Mouse (Mus musculus) CD4-positive, CD25-positive, alpha-beta regulatory T cell, adult 4 months (primary cell): ENCODE measurements around the gene Pkp4. TPM values are rescaled to one million over a fixed set of nuclear protein-coding genes. Genes with fewer than 3 reads are reported as not detected.
"Not testable (repeated sequence)": the region's sequence is repeated elsewhere in the genome, so short reads cannot be mapped to it uniquely, and the experiment has no call there.

Experiments
- ATAC-seq: one replicate; pipeline ENCODE4 v1.8.0; 2017
- polyA plus RNA-seq, 2 experiments: library from polyadenylated mRNA; unstranded; fragments of 100-300 nt; shearing (Covaris generic); gene quantifications; one replicate each; pipeline ENCODE4 v1.2.1; 2017

Pkp4 gene
- polyA plus RNA-seq, 2 experiments from 2014 or later = 14.7 to 17.2 TPM

DNA sequence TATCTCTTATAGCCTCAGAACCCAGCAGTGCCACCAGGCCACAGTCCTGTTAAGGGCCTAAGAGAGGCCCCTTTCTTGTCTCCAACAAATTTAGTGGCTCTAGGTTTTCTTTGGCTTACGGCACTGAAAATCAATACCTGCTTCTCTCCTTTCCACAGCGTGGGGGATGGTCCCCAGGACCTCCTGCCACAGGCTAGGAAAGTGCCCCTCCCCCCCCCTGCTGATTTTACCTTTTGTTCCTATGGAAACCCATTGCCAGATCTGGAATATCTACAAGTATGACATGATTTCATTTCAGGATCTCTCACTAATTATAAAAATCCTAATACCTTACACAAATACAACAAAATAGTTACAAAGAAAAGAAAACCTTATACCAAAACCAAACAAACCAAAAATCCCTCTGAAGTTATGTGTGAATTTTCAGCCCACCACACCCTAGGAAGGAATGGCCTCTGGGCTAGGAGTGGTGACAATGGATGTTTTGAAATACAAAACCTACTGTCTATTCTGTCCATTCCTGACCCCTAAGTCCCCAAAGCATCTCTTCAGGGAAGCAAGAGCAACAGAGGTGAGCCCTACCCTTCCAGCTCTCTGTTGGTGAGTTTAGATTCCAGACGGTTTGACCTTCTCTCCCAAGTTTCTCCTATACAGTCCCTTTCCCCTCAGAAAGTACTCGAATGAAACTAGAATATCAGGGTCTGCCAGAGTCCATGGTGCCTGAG lies 224.7 kb downstream of the Pkp4 start:
- no peak for ATAC-seq

DNA sequence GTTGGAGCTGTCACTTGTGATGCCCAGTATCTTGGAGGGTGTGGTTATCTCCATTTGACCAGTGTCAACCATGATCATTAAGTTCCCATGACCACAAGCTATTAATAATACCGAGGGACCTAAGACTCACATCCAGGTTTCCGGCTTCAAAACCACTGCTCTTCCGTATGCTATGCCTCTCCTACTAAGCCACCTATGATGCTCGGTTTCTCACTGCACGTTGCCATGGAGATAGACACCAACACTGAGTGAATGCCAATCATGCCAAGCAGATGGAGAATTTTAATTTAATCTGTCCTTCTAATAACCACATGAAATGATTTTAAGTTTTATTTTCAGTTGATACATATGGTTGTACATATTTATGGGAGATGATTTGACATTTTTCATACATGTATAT lies 229.3 kb downstream of the Pkp4 start:
- no peak for ATAC-seq

DNA sequence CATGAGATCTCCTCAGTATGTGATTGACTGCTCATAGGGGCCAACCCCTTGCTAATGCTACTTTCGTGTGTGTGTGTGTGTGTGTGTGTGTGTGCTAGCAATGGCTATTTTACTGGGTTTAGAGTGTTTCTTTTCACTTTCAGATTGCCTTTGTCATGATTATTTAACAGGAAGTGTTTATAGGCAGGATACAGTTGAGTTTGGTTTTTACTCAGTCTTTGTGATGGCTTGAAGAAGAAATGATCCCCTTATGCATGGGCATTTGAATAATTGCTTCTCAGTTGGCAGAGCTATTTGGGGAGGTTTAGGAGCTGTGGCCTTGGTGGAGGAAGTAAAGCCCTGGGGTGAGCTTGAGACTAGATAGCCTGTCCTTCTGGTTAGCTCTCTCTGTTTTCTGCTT lies 232.5 kb downstream of the Pkp4 start:
- peak; percentile 57 for ATAC-seq

DNA sequence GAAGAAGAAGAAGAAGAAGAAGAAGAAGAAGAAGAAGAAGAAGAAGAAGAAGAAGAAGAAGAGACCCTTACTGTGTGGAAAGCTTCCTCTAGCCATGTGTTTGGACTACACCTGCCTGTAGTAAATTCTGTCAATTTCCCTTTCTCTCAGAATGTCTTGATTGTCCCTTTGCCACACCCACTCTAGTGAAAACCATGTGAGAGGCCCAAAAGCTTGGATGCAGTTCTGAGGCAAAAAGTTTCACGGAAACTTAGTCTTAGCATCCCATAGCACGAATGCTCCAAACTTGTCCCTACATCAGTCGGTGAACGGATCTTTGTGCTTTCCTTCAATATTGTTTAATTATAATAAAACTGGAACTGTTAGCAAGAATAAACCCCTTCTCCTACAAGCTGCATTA lies 234.0 kb downstream of the Pkp4 start:
- no peak for ATAC-seq

DNA sequence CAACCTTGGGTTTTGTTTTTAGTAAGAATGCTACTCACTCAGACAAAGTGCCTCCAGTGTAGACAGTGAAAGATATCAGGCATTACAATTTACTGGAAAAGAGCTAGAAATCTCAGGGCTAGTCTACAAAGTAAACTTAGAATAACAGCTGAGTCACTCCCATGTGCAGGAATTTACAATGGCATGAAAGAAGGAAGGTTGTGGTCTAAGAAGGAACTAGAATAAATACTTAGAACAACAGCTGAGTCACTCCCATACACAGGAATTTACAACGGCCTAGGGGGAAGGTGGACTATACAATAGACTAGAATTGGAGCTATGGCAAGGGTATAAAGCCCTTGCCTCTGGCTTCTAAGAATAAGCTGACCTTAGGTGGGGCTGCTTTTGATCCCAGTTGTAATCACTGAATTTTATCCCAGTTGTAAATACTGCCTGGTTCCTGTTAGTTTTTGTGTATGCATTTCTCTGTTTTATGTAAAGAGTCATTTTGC lies 234.6 kb downstream of the Pkp4 start:
- ATAC-seq = not testable (repeated sequence)

DNA sequence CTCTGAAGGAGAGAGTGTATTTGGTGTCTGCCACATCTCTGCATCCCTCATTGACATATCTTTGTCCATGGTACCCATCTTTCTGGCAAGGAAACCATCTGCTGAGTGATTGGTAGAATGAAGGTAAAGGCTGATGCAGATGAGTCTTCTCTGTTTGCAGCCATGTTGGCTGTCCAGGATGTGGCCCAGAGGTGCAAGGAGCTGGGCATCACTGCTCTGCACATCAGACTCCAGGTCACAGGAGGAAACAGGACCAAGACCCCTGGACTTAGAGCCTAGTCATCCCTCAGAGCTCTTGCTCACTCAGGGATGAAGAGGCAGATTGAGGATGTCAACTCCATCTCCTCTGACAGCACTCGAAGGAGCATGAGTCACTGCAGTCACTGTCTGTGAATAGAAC lies 235.9 kb downstream of the Pkp4 start:
- no peak for ATAC-seq

DNA sequence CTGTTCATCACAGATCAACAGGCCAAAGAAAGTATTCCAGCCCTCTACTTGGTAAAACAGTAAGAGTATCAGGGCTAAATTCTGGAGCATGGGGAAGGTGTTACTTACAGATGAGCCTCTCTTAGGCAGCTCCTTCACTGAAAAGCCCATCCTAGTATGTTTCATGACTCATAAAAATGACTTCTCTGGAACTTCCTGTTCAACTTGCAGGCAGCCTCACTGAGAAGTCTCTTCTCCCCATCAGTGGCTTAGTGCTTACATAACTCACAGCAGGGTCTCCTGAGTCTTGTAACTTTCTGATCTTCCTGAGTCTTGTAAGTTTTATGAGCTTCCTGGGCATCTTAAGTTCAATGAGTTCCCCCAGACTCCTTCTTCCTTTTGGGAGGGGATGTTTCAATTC lies 236.9 kb downstream of the Pkp4 start:
- no peak for ATAC-seq

DNA sequence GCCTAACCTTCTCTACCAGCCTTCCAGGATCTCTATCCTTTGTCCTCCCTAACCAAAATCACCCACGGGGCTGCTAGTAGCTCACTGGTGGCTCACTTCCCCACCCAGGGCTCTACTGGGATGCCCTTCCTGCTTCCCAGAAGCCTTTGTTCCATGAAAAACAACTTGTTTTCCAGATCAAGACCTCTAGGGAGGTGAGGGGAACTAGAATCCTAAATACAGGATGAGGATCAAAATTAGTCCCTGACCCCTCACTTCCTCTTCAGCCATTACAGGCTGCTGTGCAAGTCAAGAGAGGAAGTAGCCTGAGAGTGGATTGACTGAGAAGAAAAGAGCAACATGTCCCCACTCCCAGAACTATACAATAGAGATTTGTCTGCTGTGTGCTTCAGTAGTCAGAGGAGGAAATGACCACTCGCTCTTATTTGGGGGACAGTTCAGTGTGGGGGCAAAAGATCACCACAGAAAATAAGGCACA lies 240.3 kb downstream of the Pkp4 start:
- no peak for ATAC-seq

DNA sequence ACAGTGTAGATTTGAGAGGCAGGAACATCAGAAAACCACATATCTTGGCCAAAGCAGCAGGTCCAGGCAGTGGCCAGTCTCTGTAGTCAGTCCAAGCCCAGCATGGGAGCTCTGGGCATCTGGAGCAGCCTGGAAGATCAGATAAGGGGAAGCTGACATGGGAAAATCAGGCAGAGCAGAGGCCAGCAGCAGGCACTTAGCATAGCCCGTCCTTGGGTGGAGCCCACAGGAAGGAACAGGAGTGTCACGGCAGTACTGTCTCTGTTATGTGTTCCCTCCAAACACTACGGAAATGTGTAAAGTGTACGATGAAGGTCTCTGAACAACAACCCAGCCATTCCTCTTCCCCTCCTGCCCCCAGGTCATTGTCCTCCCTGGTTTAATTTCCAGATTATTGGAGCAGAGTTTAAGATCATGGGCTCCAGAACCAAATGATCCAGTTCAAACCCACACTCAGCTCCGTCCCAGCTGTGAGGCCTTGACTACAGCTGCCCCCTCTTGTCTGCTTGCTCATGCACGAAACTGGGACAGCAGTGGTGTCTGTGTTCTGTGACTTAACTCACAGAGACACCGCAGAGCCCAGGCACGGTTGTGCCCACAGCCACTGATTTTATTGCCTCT lies 241.3 kb downstream of the Pkp4 start:
- ATAC-seq = no peak

DNA sequence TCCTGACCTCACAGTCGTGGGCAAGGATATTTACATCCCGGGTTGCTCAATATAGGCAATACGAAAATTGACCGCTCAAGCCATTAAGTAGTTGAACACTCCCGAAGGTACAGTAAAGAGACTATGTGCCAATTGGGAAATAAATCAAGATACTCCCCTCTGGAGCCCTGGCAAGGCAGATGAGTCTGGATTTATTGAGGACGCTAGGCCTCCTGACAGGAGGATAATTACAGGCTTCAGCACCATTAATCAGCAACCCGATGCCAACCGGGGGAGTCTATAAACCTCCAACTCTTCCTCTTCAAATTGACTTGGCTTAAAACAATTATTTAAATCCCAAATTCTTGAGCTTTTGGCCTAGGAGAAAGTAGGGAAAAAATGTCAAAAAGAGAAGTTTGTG lies 243.4 kb downstream of the Pkp4 start:
- ATAC-seq = no peak

Other genes starting within 250 kb of the Pkp4 start
- 1 to 10 TPM; 1.0 to 1.1 TPM for gene Ccdc148, start 167 bp upstream of the Pkp4 start, polyA plus RNA-seq